Mouse (Mus musculus) lung, adult 18-20 months (tissue): Measurements from ENCODE around the gene Smoc1.

ENCODE experiments used
- DNase-seq, 2 experiments: peaks; one replicate each; pipeline ENCODE4 v3.0.0; 2022; ENCODE audit warnings: mixed read lengths in 2 of 2

Smoc1 gene

GRCm38 (mm10) chr12:81026277-81026994 lies at the start of gene Smoc1:
Gene Smoc1, plus strand, starts transcription at chr12:81026808.
- DNase-seq = peak; percentile 10 to 12

GRCm38 (mm10) chr12:80982326-80982725 lies 44.3 kb upstream of the Smoc1 start:
- DNase-seq = peak; percentile 24 to 25

GRCm38 (mm10) chr12:80983695-80984094 lies 42.9 kb upstream of the Smoc1 start:
- no peak for DNase-seq

DNA sequence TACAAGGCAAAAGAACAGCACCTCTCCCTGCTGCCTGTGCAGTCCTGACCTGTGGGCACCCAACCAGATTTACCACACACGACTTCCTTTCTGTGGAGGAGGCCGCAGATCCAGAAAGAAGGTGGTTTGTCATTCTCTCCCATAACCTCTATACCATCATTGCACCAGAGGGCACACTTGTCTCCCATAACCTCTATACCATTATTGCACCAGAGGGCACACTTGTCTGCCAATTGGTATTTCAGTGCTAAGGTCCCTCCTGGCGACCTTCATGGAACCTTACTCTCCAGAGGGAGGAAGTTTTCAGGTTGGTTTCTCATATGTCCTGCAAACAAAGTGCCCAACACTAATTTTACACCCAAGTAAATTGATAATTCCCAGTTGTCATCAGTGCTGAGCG lies 40.0 kb upstream of the Smoc1 start:
- no peak for DNase-seq

- no peak for DNase-seq
Observed at GRCm38 (mm10) chr12:80988286-80988685, 38.3 kb upstream of the Smoc1 start.

DNA sequence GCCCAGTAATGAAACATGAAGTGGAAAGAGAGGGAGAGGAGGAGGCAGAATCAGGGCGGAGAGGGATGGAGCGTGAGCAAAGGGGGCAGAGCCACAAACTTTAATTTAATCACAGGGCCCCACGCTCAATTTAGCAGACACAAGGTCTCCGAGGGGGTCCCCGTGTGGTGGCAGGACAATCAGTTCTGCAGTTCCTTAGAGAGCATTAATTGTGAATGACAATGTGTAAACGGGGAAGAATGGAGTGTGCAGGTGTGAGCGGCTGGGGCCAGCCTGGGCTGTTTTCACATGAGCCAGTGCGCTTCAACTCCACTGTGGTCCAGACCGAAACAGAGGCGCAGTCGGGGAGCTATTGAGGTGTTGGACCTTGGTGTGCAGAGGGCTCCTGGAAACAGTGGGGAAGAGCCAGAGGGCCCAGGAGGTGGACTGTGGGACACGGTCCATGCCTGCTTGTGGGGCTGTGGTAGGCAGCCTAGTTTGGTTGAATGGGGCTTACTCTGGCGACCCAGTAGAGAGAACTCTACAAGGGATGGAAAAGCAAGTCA lies 35.6 kb upstream of the Smoc1 start:
- DNase-seq = no peak

DNA sequence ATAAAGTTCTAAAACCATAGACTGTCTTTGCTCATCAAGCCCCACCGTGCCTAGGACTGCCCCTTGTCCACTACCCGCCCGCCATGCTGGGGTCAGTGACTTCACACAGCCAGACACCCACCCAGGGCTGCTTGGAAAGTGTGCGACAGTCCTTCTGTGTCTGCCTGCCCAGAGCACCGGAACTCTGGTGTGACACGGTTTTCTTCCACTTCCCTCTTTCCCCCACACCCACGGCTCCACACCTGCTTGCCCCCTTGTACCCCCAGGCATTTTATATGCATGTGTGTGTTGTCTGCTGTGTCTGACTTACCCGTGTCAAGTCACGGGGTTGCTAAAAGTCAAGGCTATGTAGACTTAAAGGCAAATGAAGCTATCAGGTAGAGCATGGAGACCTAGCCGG lies 34.8 kb upstream of the Smoc1 start:
- no peak for DNase-seq

DNA sequence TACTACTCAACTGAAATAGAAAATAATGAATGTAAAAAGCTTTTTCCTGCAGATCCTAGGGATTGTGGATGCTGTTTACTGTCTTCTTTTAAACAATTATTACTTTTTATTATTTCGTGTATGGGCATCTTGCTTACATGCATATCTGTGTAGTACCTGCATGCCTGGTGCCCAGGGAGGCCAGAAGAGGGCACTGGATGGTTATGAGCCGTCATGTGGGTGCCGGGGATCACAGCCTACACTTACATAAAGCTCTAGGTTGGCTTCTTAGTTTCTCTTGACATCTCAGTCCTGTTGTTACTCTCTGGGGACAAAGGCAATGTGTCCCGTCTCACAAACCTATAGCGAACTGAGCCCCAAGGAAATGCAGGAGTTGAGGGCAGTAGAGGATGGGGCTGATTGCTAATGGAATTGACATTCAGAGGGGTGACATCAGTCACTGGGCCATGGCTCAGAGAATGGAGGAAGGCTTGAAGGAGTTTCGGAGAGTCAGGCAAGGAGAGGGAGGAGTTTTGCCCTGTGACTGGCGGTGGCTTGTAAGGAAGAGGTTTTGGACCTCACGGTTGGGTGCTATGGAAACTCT lies 34.0 kb upstream of the Smoc1 start:
- DNase-seq = no peak

DNA sequence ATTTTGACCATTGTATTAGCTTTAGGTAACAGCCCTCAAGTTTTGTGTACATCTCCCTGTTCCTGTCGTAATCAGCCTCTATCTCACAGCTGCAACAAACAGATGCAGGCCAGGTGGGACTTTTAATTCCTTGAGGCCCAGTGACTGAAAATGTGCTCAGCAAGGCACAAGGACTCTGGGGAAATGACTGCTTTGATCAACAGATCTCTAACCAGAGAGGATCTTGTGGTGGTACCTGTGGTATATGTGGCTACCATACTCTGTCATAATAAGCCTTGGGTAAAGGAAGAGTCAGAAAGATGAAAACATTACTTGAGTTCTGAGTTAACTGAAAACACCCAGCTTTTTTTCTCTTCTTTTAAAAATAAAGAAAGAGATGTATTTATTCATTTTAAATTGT lies 32.8 kb upstream of the Smoc1 start:
- no peak for DNase-seq

GRCm38 (mm10) chr12:80995326-80995725 lies 31.3 kb upstream of the Smoc1 start:
- no peak for DNase-seq

DNA sequence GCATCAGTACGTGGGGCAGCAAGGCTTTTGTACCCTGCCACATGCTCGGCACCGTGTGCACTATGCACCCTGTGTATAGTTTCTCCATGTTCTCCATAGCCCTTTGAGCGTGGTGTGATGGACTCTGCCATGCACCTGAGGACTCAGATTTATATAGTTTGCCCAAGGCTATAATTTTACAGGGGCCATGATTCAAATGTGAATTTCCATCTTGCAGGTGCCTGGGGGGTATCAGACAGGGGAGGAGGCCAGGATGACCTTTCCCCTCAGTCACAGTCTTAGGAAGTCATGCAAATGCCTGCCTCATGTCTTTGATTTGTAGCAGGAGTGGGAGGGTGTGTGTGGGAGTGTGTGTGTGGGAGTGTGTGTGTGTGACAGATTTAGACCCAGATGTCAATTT lies 29.0 kb upstream of the Smoc1 start:
- DNase-seq = no peak

GRCm38 (mm10) chr12:80998528-80999221 lies 27.9 kb upstream of the Smoc1 start:
- DNase-seq = no peak

DNA sequence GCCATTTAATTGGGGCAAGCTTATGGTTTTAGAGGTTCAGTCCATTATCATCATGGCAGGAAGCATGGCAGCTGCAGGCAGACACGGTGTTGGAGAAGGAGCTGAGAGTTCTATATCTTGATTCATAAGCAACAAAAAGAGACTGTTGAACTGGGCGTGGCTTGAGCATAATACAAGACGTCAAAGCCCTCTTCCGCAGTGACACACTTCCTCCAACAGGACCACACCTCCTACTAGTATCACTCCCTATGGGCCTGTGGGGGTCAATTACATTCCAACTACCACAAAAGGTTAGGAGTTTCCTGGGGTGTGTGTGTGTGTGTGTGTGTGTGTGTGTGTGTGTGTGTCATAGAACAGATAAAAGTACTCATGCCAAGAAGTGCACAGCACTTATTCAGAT lies 25.7 kb upstream of the Smoc1 start:
- DNase-seq = no peak

GRCm38 (mm10) chr12:81002841-81003635 lies 23.6 kb upstream of the Smoc1 start:
- no peak for DNase-seq

GRCm38 (mm10) chr12:81009813-81010212 lies 16.8 kb upstream of the Smoc1 start:
- no peak for DNase-seq

- no peak for DNase-seq
Observed at GRCm38 (mm10) chr12:81011994-81012393, 14.6 kb upstream of the Smoc1 start.

GRCm38 (mm10) chr12:81013496-81013895 lies 13.1 kb upstream of the Smoc1 start:
- no peak for DNase-seq

GRCm38 (mm10) chr12:81017624-81018023 lies 9.0 kb upstream of the Smoc1 start:
- DNase-seq = no peak

DNA sequence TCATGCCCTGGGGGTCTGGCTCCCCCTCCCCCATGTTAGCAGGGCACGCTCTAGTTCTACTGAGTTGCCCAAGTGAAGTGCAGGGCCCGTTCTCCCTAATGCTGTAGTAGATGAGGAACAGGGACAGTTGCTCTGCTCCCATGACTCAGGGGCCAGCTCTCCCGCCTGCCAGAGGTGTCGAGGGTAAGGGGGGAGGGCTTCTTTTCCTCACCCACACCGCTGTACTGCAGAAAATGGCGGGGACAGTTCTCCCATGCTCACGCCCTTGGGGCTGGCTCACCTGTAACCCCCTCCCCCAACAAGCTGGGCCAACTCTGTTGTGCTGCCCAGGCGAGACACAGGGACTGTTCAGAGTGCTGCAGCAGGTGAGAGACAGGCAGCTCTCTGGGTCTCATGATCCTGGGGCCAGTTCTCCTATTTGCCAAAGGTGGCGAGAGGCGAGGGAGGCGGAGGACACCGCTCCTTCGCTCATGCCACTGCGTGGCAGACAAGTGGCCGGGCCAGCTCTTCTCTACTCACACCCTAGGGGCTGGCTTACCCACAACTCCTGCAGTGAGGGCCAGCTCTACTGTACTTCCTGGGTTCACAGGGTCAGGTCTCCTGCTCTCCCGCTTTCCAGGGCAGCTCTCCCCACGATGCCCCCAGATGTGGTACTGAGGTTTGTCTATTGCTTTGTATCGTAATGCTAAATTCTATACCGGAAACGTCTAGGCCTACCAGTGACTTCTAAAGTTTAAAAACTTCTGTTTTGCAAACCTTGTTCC lies 7.9 kb upstream of the Smoc1 start:
- no peak for DNase-seq

- DNase-seq = no peak
Observed at GRCm38 (mm10) chr12:81019280-81019935, 7.2 kb upstream of the Smoc1 start.

DNA sequence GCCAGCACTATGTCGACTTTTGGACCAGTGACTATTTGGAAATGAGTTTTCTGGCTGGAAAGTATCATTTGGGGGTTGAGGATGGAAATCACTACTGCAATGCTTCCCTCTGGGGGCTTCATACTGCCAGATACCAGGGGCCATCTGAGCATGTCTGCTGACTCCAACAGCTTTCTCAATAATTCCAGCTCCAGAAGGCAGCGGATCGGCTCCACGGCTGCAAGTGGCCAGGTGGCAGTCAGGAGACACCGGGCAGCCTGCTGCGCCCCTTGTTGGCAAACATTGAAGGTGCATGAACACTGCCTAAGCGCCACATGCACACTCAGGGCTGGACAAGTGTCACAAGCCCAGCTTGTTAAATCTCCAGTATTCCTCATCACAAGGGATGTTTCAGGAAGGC lies 2.2 kb upstream of the Smoc1 start:
- DNase-seq = no peak

- no peak for DNase-seq
Observed at GRCm38 (mm10) chr12:81024993-81025392, 1.6 kb upstream of the Smoc1 start.
